Mouse (Mus musculus) lung, embryonic 16.5 days (tissue): ENCODE results near the gene 1700018F24Rik. TPM values are rescaled to one million over a fixed set of nuclear protein-coding genes. Genes with fewer than 3 reads are reported as not detected.

ENCODE experiments used
- polyA plus RNA-seq: library from polyadenylated mRNA; unstranded; fragments of >200 nt; fragmentation: Nextera tagmentation; extraction: Ambion mirVana; gene quantifications from 2 replicates; pipeline ENCODE4 v1.2.1, GENCODE M21; 2015

The 1700018F24Rik gene
- polyA plus RNA-seq, 1 experiment from 2014 or later, result 0.23 TPM

Other genes starting within 250 kb of the 1700018F24Rik start
- 9.5 and 15.6 TPM in 2 replicates for gene Smurf1, start 77.1 kb upstream of the 1700018F24Rik start, polyA plus RNA-seq
- 0.25 TPM in 1 of 2 replicates, not detected in the other for gene Gm4871, start 10.2 kb upstream of the 1700018F24Rik start, polyA plus RNA-seq
- 146 and 150 TPM in 2 replicates for gene Arpc1a, start 40.8 kb downstream of the 1700018F24Rik start, polyA plus RNA-seq
- gene Kpna7, start 41.0 kb downstream of the 1700018F24Rik start, polyA plus RNA-seq, result not detected in 2 replicates
- gene Arpc1b, start 71.2 kb downstream of the 1700018F24Rik start, polyA plus RNA-seq, result 379 and 391 TPM in 2 replicates
- gene Pdap1, start 97.2 kb downstream of the 1700018F24Rik start, polyA plus RNA-seq, result 78.0 and 94.0 TPM in 2 replicates
- 178 and 181 TPM in 2 replicates for gene Bud31, start 97.4 kb downstream of the 1700018F24Rik start, polyA plus RNA-seq
- gene Ptcd1, start 124.1 kb downstream of the 1700018F24Rik start, polyA plus RNA-seq, result 15.7 and 15.9 TPM in 2 replicates
- 49.1 and 50.4 TPM in 2 replicates for gene Cpsf4, start 124.2 kb downstream of the 1700018F24Rik start, polyA plus RNA-seq
- gene Atp5j2, start 149.1 kb downstream of the 1700018F24Rik start, polyA plus RNA-seq, result 672 and 734 TPM in 2 replicates
- gene Zkscan14, start 158.9 kb downstream of the 1700018F24Rik start, polyA plus RNA-seq, result 9.4 and 10.9 TPM in 2 replicates
- gene Zkscan5, start 161.6 kb downstream of the 1700018F24Rik start, polyA plus RNA-seq, result 12.0 and 12.4 TPM in 2 replicates
- 33.9 and 36.5 TPM in 2 replicates for gene Zfp655, start 188.7 kb downstream of the 1700018F24Rik start, polyA plus RNA-seq
- gene Zscan25, start 237.5 kb downstream of the 1700018F24Rik start, polyA plus RNA-seq, result 0.15 and 0.57 TPM in 2 replicates